Mouse (Mus musculus) heart, postnatal 25 days (tissue): ENCODE data around the gene Acss1. TPM values are rescaled to one million over a fixed set of nuclear protein-coding genes. Genes with fewer than 3 reads are reported as not detected.

Experiments
- DNase-seq: peaks from one replicate; pipeline ENCODE4 v3.0.0; 2022; ENCODE audit warnings: low spot score
- intact Hi-C: fragments of 180-260 bp; cut with DNase I; formaldehyde crosslinking; loops from one replicate; pipeline ENCODE4 v1.15.1; 2025
- total RNA-seq, 2 experiments: library from RNA; stranded (reverse); gene quantifications; 2 replicates each; pipeline ENCODE4 v1.2.3; 2021

The Acss1 gene
- total RNA-seq, 2 experiments from 2014 or later, result 217 to 247 TPM

DNA sequence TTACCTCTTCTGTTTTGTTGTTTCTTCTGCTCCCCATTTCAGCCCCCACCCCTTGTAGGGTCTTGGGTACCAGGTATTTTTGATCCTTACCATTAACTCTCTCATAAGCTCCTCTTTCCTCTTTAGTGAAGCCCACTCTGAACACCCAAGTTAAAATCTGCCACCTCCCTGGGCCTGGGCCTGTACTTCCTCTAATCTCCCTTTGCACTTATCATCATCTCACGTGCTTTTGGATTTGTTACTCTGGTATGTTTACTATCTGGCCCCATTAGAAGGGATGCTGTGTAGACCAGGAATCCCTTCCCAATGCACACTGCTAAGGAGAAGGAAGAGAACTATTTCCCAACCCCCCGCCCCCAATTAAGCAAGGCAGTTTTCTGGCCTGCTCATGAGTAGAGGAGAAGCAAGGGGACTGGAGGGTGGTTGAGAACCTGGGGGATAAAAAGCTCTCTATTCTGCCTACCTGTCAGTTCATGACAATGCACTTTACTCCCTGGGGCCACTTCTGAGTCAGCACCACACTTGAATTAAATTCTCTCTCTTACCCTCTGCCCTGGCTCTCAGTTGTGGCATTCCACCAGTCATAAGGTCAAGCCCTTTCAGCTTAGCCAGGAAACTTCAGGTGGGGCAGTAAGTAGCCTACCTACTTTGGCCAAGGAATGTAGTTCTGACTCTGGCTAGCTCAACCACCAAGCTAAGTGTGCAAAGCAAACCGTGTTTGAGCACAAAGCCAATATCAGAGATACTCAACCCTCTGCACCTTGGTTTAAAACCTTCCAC lies 72.7 kb downstream of the Acss1 start:
- intact Hi-C loops, result no loop called here
- no peak for DNase-seq

DNA sequence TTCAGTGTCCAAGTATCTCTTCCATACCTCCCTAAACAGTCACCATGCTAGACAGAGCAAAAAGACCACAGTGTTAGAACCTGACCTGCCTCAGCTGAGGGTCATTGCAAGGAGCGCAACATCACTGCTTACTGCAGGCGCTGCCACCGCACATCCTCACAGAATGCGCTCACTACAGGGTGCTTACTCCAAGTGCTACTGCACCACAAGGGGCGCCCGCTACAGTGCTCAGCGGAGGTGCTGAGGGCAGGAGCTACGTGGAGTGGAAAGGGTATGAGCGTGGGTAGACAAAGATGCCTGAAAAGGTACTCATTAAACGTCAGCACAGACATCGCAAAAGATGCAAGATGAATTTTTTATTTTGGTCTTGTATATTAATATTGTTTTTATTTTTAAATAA lies 79.2 kb downstream of the Acss1 start:
- DNase-seq, result no peak
- intact Hi-C loops, result no loop called here

GRCm38 (mm10) chr2:150579628-150580027 lies 88.7 kb downstream of the Acss1 start:
- intact Hi-C loops, result no loop called here
- no peak for DNase-seq

DNA sequence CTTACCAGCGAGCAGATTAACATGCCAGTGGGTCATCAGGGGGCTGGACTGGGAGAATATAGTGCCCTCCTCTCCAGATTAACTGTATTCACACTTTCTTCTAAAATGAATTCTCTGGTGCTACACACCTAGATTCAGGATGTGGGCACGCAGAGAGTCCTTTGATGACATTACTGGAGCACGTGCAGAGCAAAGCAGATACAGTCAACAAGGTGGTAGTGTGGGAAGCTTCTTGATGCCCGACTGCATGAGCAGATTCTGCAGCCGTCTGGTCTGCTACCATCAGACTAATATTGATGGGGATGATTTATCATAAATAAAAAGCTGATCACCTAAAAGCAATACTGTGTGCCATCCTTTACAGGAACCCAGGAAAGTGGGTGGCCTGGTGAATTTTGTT lies 89.7 kb downstream of the Acss1 start:
- no peak for DNase-seq
- intact Hi-C loops, result no loop called here

DNA sequence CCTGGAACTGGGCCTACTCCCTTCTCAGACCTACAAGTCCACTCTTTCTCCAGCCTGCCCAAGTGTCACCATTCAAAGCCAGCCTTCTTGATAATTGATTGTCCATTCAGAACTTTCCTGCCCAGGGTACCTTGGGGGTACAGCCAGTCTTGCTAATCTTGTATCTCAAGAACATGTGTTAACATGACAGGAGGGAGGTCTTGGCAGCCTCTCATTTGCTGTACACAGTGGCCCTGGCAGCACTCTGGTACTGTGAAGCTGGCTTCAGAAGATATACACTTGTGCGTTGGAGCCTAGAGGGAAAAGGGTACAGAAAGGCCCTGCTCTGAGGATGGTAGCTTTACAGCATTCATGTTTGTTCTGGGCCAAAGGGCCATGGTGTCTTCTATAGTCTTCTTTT lies 92.0 kb downstream of the Acss1 start:
- intact Hi-C loops, result no loop called here
- no peak for DNase-seq

- no peak for DNase-seq
- intact Hi-C loops, result no loop called here
These were observed 95.8 kb downstream of the Acss1 start for GRCm38 (mm10) chr2:150572463-150572862.

- no peak for DNase-seq
These were observed 97.5 kb downstream of the Acss1 start for GRCm38 (mm10) chr2:150570761-150571160.

DNA sequence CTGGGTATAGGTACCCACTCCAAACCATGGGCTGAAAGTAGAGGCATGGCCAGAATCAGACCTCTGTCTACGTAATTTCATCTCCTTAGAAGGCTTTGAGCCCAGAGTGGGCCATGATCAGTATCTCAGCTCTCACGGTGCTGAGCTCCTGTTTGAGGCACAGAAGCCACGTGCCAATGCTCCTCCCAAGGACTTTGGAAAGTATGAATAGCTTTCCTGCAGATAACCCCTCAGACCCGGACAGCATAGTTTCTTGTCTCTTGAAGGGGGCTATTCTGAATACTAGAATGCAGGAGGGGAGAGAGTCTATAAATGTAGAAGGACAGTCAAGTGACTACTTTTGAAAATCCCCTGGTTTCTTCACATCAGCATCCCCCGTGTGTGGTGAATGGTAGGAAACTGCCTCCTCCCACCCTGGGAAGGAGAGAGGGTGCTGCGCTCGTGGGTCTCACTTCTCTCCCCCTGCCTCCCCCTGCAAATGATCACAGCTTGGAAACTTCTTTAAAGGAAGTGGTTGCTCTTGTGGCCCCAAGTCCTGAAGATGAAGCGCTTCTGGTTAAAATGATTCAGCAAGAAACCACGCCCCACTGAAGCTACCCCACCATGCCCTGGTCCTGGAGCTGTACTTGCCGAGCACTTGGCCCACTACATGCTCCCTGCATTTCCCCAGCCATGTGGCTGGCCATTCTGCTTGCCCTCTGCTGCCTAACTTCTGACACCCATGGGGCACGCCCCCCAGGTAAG lies 98.3 kb downstream of the Acss1 start, which contains the start of gene Cst7:
Cst7 (plus strand) TSS at position 569 of the 744 bp plus-strand sequence.
- intact Hi-C loops, result no loop called here
- no peak for DNase-seq

More at GRCm38 (mm10) chr2:150570761-150571160, 97.5 kb downstream of the Acss1 start:
- intact Hi-C loops, result no loop called here

Other genes with a start within 250 kb of the Acss1 start
- gene Zfp442, start 217.0 kb downstream of the Acss1 start, total RNA-seq, result 1 to 10 TPM; 5.8 to 6.0 TPM
- gene Zfp345, start 183.4 kb downstream of the Acss1 start, total RNA-seq, result under 1 TPM; 0.10 to 0.11 TPM
- gene Cst7, start 98.1 kb downstream of the Acss1 start, total RNA-seq, result not detected
- gene Apmap, start 59.9 kb downstream of the Acss1 start, total RNA-seq, result 10 to 100 TPM; 52.0 to 55.7 TPM
- under 1 TPM in 1 of 2 experiments, not detected in 1; 0.10 TPM for gene Vsx1, start 20.9 kb upstream of the Acss1 start, total RNA-seq
- 10 to 100 TPM; 16.1 to 16.6 TPM for gene Entpd6, start 80.5 kb upstream of the Acss1 start, total RNA-seq
- 100 to 1,000 TPM; 444 to 470 TPM for gene Pygb, start 118.2 kb upstream of the Acss1 start, total RNA-seq
- 10 to 100 TPM; 42.5 to 44.5 TPM for gene Abhd12, start 236.2 kb upstream of the Acss1 start, total RNA-seq
- 1 to 10 TPM; 2.3 to 3.0 TPM for gene Gins1, start 236.9 kb upstream of the Acss1 start, total RNA-seq